ENCODE assay signal across 8 mouse cellular contexts in genomic region chr14:104027077-104027899, GRCm38 (mm10).
DNase-seq lines count a peak whose midpoint lies in the region; ATAC-seq and TF ChIP-seq lines count a peak whose summit lies in the region.

No protein-coding gene starts in this region.

- 0 out of 2 replicates have a peak overlapping the region, but pooled peaks have one; percentile 20 for H3K4me2 ChIP-seq in embryonic facial prominence, embryonic 14.5 days (ENCODE audit: low read depth, low read length)
- H3K4me2 ChIP-seq in heart, embryonic 15.5 days, result peak overlapping the region; percentile 48
- H3K4me2 ChIP-seq in kidney, embryonic 16.5 days (replicated peaks; ENCODE audit: low read depth, low read length), result peak overlapping the region; percentile 33; the same call in 1 of the 2 replicates
- H3K4me2 ChIP-seq in liver, embryonic 14.5 days (ENCODE audit: low read depth), result no peak overlapping the region
- H3K4me2 ChIP-seq in neural tube, embryonic 14.5 days (ENCODE audit: low read depth, low read length), result no peak overlapping the region

- no peak overlapping the region for H3K9ac ChIP-seq in embryonic facial prominence, embryonic 14.5 days (ENCODE audit: low read depth, low read length)
- H3K9ac ChIP-seq in heart, embryonic 15.5 days, result no peak overlapping the region
- H3K9ac ChIP-seq in kidney, embryonic 16.5 days (replicated peaks; ENCODE audit: low read length), result no peak overlapping the region
- no peak overlapping the region for H3K9ac ChIP-seq in liver, embryonic 14.5 days (replicated peaks)
- H3K9ac ChIP-seq in neural tube, embryonic 14.5 days (replicated peaks; ENCODE audit: low read depth, low read length), result no peak overlapping the region

- H3K4me1 ChIP-seq in embryonic facial prominence, embryonic 14.5 days (ENCODE audit: control insufficient read depth, insufficient read depth, low read length), result 0 out of 2 replicates have a peak, but pooled peaks cover 8% of the 10 kb centered on the region
- H3K4me1 ChIP-seq in heart, embryonic 15.5 days (replicated peaks), result 0 out of 2 replicates have a peak, but pooled peaks cover 3% of the 10 kb centered on the region
- 0 out of 2 replicates have a peak, but pooled peaks cover 2% of the 10 kb centered on the region for H3K4me1 ChIP-seq in kidney, embryonic 16.5 days (ENCODE audit: insufficient read depth, low read length)
- no peaks in the 10 kb centered on the region; a peak in 1 of 4 replicates for H3K4me1 ChIP-seq in liver, embryonic 14.5 days (replicated peaks; ENCODE audit: control insufficient read depth in 2 of 2, insufficient read depth in 2 of 2, low read length in 1 of 2)
- 0 out of 2 replicates have a peak, but pooled peaks cover 3% of the 10 kb centered on the region for H3K4me1 ChIP-seq in neural tube, embryonic 14.5 days (ENCODE audit: control insufficient read depth, insufficient read depth, low read length)

- no peaks in the 10 kb centered on the region for H3K36me3 ChIP-seq in embryonic facial prominence, embryonic 14.5 days (ENCODE audit: control insufficient read depth, insufficient read depth, low read length)
- no peaks in the 10 kb centered on the region for H3K36me3 ChIP-seq in heart, embryonic 15.5 days
- no peaks in the 10 kb centered on the region for H3K36me3 ChIP-seq in kidney, embryonic 16.5 days (ENCODE audit: insufficient read depth, low read length)
- H3K36me3 ChIP-seq in liver, embryonic 14.5 days (replicated peaks; ENCODE audit: control insufficient read depth, insufficient read depth, low read depth), result no peaks in the 10 kb centered on the region
- no peaks in the 10 kb centered on the region for H3K36me3 ChIP-seq in neural tube, embryonic 14.5 days (ENCODE audit: control insufficient read depth, insufficient read depth, low read length)

- WGBS in embryonic facial prominence, embryonic 14.5 days, result 24% methylated on average over 17 of the region's 17 CpGs
- 21% methylated on average over 17 of the region's 17 CpGs for WGBS in heart, embryonic 15.5 days
- 27% methylated on average over 17 of the region's 17 CpGs for WGBS in kidney, embryonic 16.5 days
- WGBS in liver, embryonic 14.5 days (ENCODE audit: insufficient replicate concordance), result 17% methylated on average over 17 of the region's 17 CpGs
- 20% methylated on average over 17 of the region's 17 CpGs for WGBS in neural tube, embryonic 14.5 days

- peak; percentile 60 for ATAC-seq in CD4-positive, CD25-positive, alpha-beta regulatory T cell, adult 4 months
- ATAC-seq in embryonic facial prominence, embryonic 14.5 days (ENCODE audit: low read depth), result peak; percentile 71
- no peak; the same call in 1 of the 2 replicates for ATAC-seq in heart, embryonic 15.5 days (replicated peaks; ENCODE audit: insufficient number of reproducible peaks, insufficient read depth, low FRiP score, low read depth)
- peak; percentile 84; the same call in 1 of the 2 replicates for ATAC-seq in kidney, embryonic 16.5 days (ENCODE audit: low FRiP score, low TSS enrichment)
- ATAC-seq in liver, embryonic 14.5 days (ENCODE audit: insufficient read depth), result no peak
- peak; percentile 76 for ATAC-seq in neural tube, embryonic 14.5 days (ENCODE audit: low read depth)

- no peaks in the 10 kb centered on the region for H3K9me3 ChIP-seq in embryonic facial prominence, embryonic 14.5 days (ENCODE audit: control insufficient read depth, low read length)
- H3K9me3 ChIP-seq in heart, embryonic 15.5 days (replicated peaks), result no peaks in the 10 kb centered on the region
- H3K9me3 ChIP-seq in kidney, embryonic 16.5 days (ENCODE audit: low read length), result no peaks in the 10 kb centered on the region
- H3K9me3 ChIP-seq in liver, embryonic 14.5 days (ENCODE audit: control insufficient read depth, low read length), result no peaks in the 10 kb centered on the region
- no peaks in the 10 kb centered on the region for H3K9me3 ChIP-seq in neural tube, embryonic 14.5 days (ENCODE audit: control insufficient read depth, low read length)

- H3K4me3 ChIP-seq in embryonic facial prominence, embryonic 14.5 days (ENCODE audit: low read depth, low read length), result no peak overlapping the region
- peak overlapping the region; percentile 19; the same call in 1 of the 2 replicates for H3K4me3 ChIP-seq in heart, embryonic 15.5 days
- H3K4me3 ChIP-seq in kidney, embryonic 16.5 days (ENCODE audit: low read length), result no peak overlapping the region
- no peak overlapping the region for H3K4me3 ChIP-seq in liver, embryonic 14.5 days (ENCODE audit: insufficient read depth in 1 of 2, low read depth in 2 of 2, low read length in 2 of 2)
- no peak overlapping the region for H3K4me3 ChIP-seq in neural tube, embryonic 14.5 days (ENCODE audit: low read depth, low read length)

- TF ChIP-seq EP300 in liver, embryonic 14.5 days (IDR thresholded peaks at IDR 0.05; ENCODE audit: low read depth), result no peak

- H3K27ac ChIP-seq in embryonic facial prominence, embryonic 14.5 days (replicated peaks; ENCODE audit: low read depth, low read length), result no peak overlapping the region
- no peak overlapping the region for H3K27ac ChIP-seq in heart, embryonic 15.5 days
- H3K27ac ChIP-seq in kidney, embryonic 16.5 days (ENCODE audit: low read length), result peak overlapping the region; percentile 9; the same call in 1 of the 2 replicates
- no peak overlapping the region for H3K27ac ChIP-seq in liver, embryonic 14.5 days
- no peak overlapping the region for H3K27ac ChIP-seq in neural tube, embryonic 14.5 days (ENCODE audit: low read depth, low read length)

- DNase-seq in adrenal gland, adult 2 months, result peak; percentile 56
- DNase-seq in embryonic facial prominence, embryonic 14.5 days (ENCODE audit: low spot score), result peak; percentile 85
- DNase-seq in liver, embryonic 14.5 days (ENCODE audit: low read depth in 3 of 3, low spot score in 3 of 3), result peak; percentile 5 to 31 (median 14)
- no peak for DNase-seq in ovary, postnatal 36 days (ENCODE audit: low spot score)

- TF ChIP-seq CTCF in liver, embryonic 14.5 days (IDR thresholded peaks at IDR 0.05; ENCODE audit: low read depth), result peak; percentile 66

- peaks cover 4% of the 10 kb centered on the region for H3K27me3 ChIP-seq in embryonic facial prominence, embryonic 14.5 days (replicated peaks; ENCODE audit: control insufficient read depth, insufficient read depth, low read length)
- no peaks in the 10 kb centered on the region for H3K27me3 ChIP-seq in heart, embryonic 15.5 days
- 0 out of 2 replicates have a peak, but pooled peaks cover 3% of the 10 kb centered on the region for H3K27me3 ChIP-seq in kidney, embryonic 16.5 days (ENCODE audit: insufficient read depth, low read length)
- H3K27me3 ChIP-seq in liver, embryonic 14.5 days (ENCODE audit: control insufficient read depth, insufficient read depth, low read length), result no peaks in the 10 kb centered on the region
- no peaks in the 10 kb centered on the region for H3K27me3 ChIP-seq in neural tube, embryonic 14.5 days (ENCODE audit: control insufficient read depth, insufficient read depth, low read length)

Comparison
In these comparisons a context has a peak if more than half of its experiments do, and no peak if none do; other contexts are left out.
1. ATAC-seq: peak in CD4-positive, CD25-positive, alpha-beta regulatory T cell, adult 4 months (single experiment), embryonic facial prominence, embryonic 14.5 days (single experiment), kidney, embryonic 16.5 days (single experiment) and neural tube, embryonic 14.5 days (single experiment); none in heart, embryonic 15.5 days (single experiment) and liver, embryonic 14.5 days (single experiment).
2. H3K4me2 ChIP-seq: peak in embryonic facial prominence, embryonic 14.5 days (single experiment), heart, embryonic 15.5 days (single experiment) and kidney, embryonic 16.5 days (single experiment); none in liver, embryonic 14.5 days (single experiment) and neural tube, embryonic 14.5 days (single experiment).